13 mouse cellular contexts compared by ENCODE assay signal in the genomic region with DNA sequence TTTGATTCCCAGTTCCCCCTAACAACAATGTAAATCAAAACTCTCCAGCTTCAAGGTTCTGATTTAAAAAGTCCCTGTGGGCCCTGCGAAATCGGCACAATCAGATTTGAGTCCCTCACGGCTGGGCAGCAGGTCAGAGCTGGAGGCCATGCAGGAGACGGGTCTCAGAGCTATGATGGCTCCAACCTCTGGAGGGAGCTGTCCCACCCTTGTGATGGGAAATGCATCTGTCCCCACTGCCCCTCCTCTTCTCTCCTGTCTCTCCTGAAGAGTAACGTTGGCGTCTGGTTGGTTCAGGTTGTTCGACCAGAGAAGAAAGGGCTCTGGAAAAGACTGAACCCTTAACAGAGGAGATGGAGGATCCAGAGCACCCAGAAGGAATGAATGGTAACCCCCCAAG.
DNase-seq lines count a peak whose midpoint lies in the region; ATAC-seq and TF ChIP-seq lines count a peak whose summit lies in the region.
"Had no signal": no experiment of that assay in that cellular context is flagged by ENCODE, and none has a peak within 500 bp of the region (broad histone marks: within the 10 kb centered on the region; RNA-seq: fewer than 3 reads in every experiment).

No protein-coding gene starts in this region.

- H3K27me3 ChIP-seq in kidney, embryonic 14.5 days (ENCODE audit: control insufficient read depth, insufficient read depth, low read length), result no peaks in the 10 kb centered on the region
- peaks cover 17% of the 10 kb centered on the region for H3K27me3 ChIP-seq in E14TG2a.4 (ENCODE audit: insufficient read depth, low read length)
- no peaks in the 10 kb centered on the region for H3K27me3 ChIP-seq in limb, embryonic 15.5 days

- DNase-seq in kidney, postnatal 10 days, result no peak
- no peak for DNase-seq in layer of hippocampus, postnatal 36 days
- DNase-seq in B cell, adult 2 months, result no peak
- DNase-seq: adrenal gland, postnatal 25 days; cerebellum, postnatal 10 days; layer of hippocampus, adult 9-11 months; midbrain, embryonic 14.5 days; right cerebral cortex, adult 18-20 months; thymus, postnatal 25 days had no signal

- no peak overlapping the region for H3K4me3 ChIP-seq in kidney, embryonic 14.5 days (ENCODE audit: low read length)
- H3K4me3 ChIP-seq in E14TG2a.4 (replicated peaks; ENCODE audit: low read length), result no peak overlapping the region
- peak overlapping the region; percentile 13; the same call in 1 of the 2 replicates for H3K4me3 ChIP-seq in brown adipose tissue, adult 24 weeks (ENCODE audit: insufficient read depth, low read depth, low read length)
- no peak overlapping the region for H3K4me3 ChIP-seq in limb, embryonic 15.5 days

- 80% methylated on average over 7 of the region's 7 CpGs for whole genome bisulfite sequencing in kidney, embryonic 14.5 days
- WGBS in limb, embryonic 15.5 days, result 65% methylated on average over 7 of the region's 7 CpGs

- peak; percentile 29 for TF ChIP-seq CTCF in E14TG2a.4 (conservative IDR thresholded peaks at IDR 0.05; ENCODE audit: low read length)

- no peak for ATAC-seq in kidney, embryonic 14.5 days (ENCODE audit: low FRiP score, low TSS enrichment)
- no peak for ATAC-seq in limb, embryonic 15.5 days (ENCODE audit: insufficient number of reproducible peaks, low FRiP score, low TSS enrichment, low read depth)

- H3K27ac ChIP-seq in kidney, embryonic 14.5 days (ENCODE audit: low read depth, low read length), result peak overlapping the region; percentile 73; the same call in 1 of the 2 replicates
- peak overlapping the region; percentile 97 for H3K27ac ChIP-seq in brown adipose tissue, adult 24 weeks (replicated peaks; ENCODE audit: low read depth, low read length)
- H3K27ac ChIP-seq in limb, embryonic 15.5 days, result peak overlapping the region; percentile 27; the same call in 1 of the 2 replicates

- peaks cover 5% of the 10 kb centered on the region for H3K4me1 ChIP-seq in kidney, embryonic 14.5 days (ENCODE audit: control insufficient read depth, insufficient read depth, low read length)
- peaks cover 32% of the 10 kb centered on the region for H3K4me1 ChIP-seq in E14TG2a.4 (replicated peaks; ENCODE audit: low read depth, low read length)
- peaks cover 29% of the 10 kb centered on the region for H3K4me1 ChIP-seq in brown adipose tissue, adult 24 weeks (ENCODE audit: control insufficient read depth, insufficient read depth, insufficient read length, low read length)
- H3K4me1 ChIP-seq in limb, embryonic 15.5 days, result 0 out of 2 replicates have a peak, but pooled peaks cover 4% of the 10 kb centered on the region

- H3K4me2 ChIP-seq in kidney, embryonic 14.5 days (replicated peaks; ENCODE audit: low read depth, low read length), result no peak overlapping the region
- no peak overlapping the region for H3K4me2 ChIP-seq in limb, embryonic 15.5 days

- H3K9ac ChIP-seq in kidney, embryonic 14.5 days (ENCODE audit: low read depth, low read length), result no peak overlapping the region
- H3K9ac ChIP-seq in limb, embryonic 15.5 days, result no peak overlapping the region

- H3K9me3 ChIP-seq in kidney, embryonic 14.5 days (ENCODE audit: control insufficient read depth, low read length), result no peaks in the 10 kb centered on the region
- no peaks in the 10 kb centered on the region for H3K9me3 ChIP-seq in E14TG2a.4 (ENCODE audit: low read length)
- H3K9me3 ChIP-seq in limb, embryonic 15.5 days, result no peaks in the 10 kb centered on the region

- H3K36me3 ChIP-seq in kidney, embryonic 14.5 days (ENCODE audit: control insufficient read depth, insufficient read depth, low read length), result no peaks in the 10 kb centered on the region
- H3K36me3 ChIP-seq in E14TG2a.4 (ENCODE audit: insufficient read depth, low read length), result no peaks in the 10 kb centered on the region
- no peaks in the 10 kb centered on the region for H3K36me3 ChIP-seq in limb, embryonic 15.5 days

Comparison
In these comparisons a context has a peak if more than half of its experiments do, and no peak if none do; other contexts are left out.
1. H3K27ac ChIP-seq: peak in every context shown above with its lines; median percentile 97 in brown adipose tissue, adult 24 weeks; 73 in kidney, embryonic 14.5 days; 27 in limb, embryonic 15.5 days.